Mouse (Mus musculus): ENCODE data around the gene Slc16a13.
"Not testable (repeated sequence)": the region's sequence is repeated elsewhere in the genome, so short reads cannot be mapped to it uniquely, and the experiment has no call there.

The Slc16a13 gene

GRCm38 (mm10) chr11:70170291-70170690, 50.6 kb downstream of the Slc16a13 start:
- DNase-seq (ENCODE audit: low spot score) = no peak

- not testable (repeated sequence) for DNase-seq (ENCODE audit: low spot score)
These were observed 51.4 kb downstream of the Slc16a13 start for GRCm38 (mm10) chr11:70169471-70169870.

- DNase-seq (ENCODE audit: low spot score) = no peak
These were observed 52.7 kb downstream of the Slc16a13 start for GRCm38 (mm10) chr11:70168136-70168535.

All from urinary bladder, postnatal 10 days (tissue).